Mouse (Mus musculus): ENCODE results near the gene Spag9. TPM values are rescaled to one million over a fixed set of nuclear protein-coding genes. Genes with fewer than 3 reads are reported as not detected.
A peak's percentile ranks its signal among the peaks of the same experiment; 100 is the strongest.

The Spag9 gene
- polyA plus RNA-seq, 1 experiment, result 0.17 TPM

GRCm38 (mm10) chr11:94140540-94140939 lies 144.6 kb downstream of the Spag9 start:
- Histone ChIP-seq H3K27me3 (ENCODE audit: control insufficient read depth) (no peaks in the 10 kb centered on the region), H3K9me3 (ENCODE audit: control insufficient read depth, low read length) (no peaks in the 10 kb centered on the region)
- TF ChIP-seq TAL1 (IDR thresholded peaks at IDR 0.05; ENCODE audit: low read length), result no peak

GRCm38 (mm10) chr11:94141564-94141963 lies 145.7 kb downstream of the Spag9 start:
- Histone ChIP-seq H3K27me3 (ENCODE audit: control insufficient read depth) (peaks cover 4% of the 10 kb centered on the region), H3K36me3 (ENCODE audit: control insufficient read depth) (no peaks in the 10 kb centered on the region), H3K4me1 (ENCODE audit: control insufficient read depth) (no peaks in the 10 kb centered on the region; the same call in 1 of the 2 replicates), H3K9me3 (ENCODE audit: control insufficient read depth, low read length) (no peaks in the 10 kb centered on the region), H3K4me3 (replicated peaks) (no peak overlapping the region)
- TF ChIP-seq TAL1 (IDR thresholded peaks at IDR 0.05; ENCODE audit: low read length) (no peak), GATA1 (IDR thresholded peaks at IDR 0.05; ENCODE audit: low read length) (no peak)

More at GRCm38 (mm10) chr11:94140540-94140939, 144.6 kb downstream of the Spag9 start:
- Histone ChIP-seq H3K4me3 (replicated peaks) (no peak overlapping the region), H3K4me1 (ENCODE audit: control insufficient read depth) (no peaks in the 10 kb centered on the region; the same call in 1 of the 2 replicates), H3K36me3 (ENCODE audit: control insufficient read depth) (no peaks in the 10 kb centered on the region)

- no peaks in the 10 kb centered on the region for H3K9me3 ChIP-seq (ENCODE audit: control insufficient read depth, low read length)
- H3K4me1 ChIP-seq (ENCODE audit: control insufficient read depth), result no peaks in the 10 kb centered on the region
- no peaks in the 10 kb centered on the region for H3K36me3 ChIP-seq (ENCODE audit: control insufficient read depth)
- TF ChIP-seq GATA1 (IDR thresholded peaks at IDR 0.05; ENCODE audit: low read length) (no peak), TAL1 (IDR thresholded peaks at IDR 0.05; ENCODE audit: low read length) (no peak)
- H3K27me3 ChIP-seq (ENCODE audit: control insufficient read depth), result peaks cover 21% of the 10 kb centered on the region
- H3K4me3 ChIP-seq (replicated peaks), result no peak overlapping the region
Measured at GRCm38 (mm10) chr11:94143336-94143735, 147.4 kb downstream of the Spag9 start.

GRCm38 (mm10) chr11:94144771-94145539 lies 149.1 kb downstream of the Spag9 start:
- Histone ChIP-seq H3K27me3 (ENCODE audit: control insufficient read depth) (peaks cover 37% of the 10 kb centered on the region), H3K4me3 (replicated peaks) (no peak overlapping the region)

GRCm38 (mm10) chr11:94146049-94146605 lies 150.2 kb downstream of the Spag9 start:
- no peak overlapping the region for H3K4me3 ChIP-seq (replicated peaks)
- TF ChIP-seq TAL1 (IDR thresholded peaks at IDR 0.05; ENCODE audit: low read length) (no peak), GATA1 (IDR thresholded peaks at IDR 0.05; ENCODE audit: low read length) (no peak)
- H3K4me1 ChIP-seq (ENCODE audit: control insufficient read depth), result peaks cover 2% of the 10 kb centered on the region; the same call in 1 of the 2 replicates
- H3K9me3 ChIP-seq (ENCODE audit: control insufficient read depth, low read length), result no peaks in the 10 kb centered on the region
- peaks cover 48% of the 10 kb centered on the region for H3K27me3 ChIP-seq (ENCODE audit: control insufficient read depth)
- no peaks in the 10 kb centered on the region for H3K36me3 ChIP-seq (ENCODE audit: control insufficient read depth)

More at GRCm38 (mm10) chr11:94144771-94145539, 149.1 kb downstream of the Spag9 start:
- peaks cover 2% of the 10 kb centered on the region; the same call in 1 of the 2 replicates for H3K4me1 ChIP-seq (ENCODE audit: control insufficient read depth)
- TF ChIP-seq TAL1 (IDR thresholded peaks at IDR 0.05; ENCODE audit: low read length), result no peak
- TF ChIP-seq GATA1 (IDR thresholded peaks at IDR 0.05; ENCODE audit: low read length), result no peak
- H3K9me3 ChIP-seq (ENCODE audit: control insufficient read depth, low read length), result no peaks in the 10 kb centered on the region
- no peaks in the 10 kb centered on the region for H3K36me3 ChIP-seq (ENCODE audit: control insufficient read depth)

GRCm38 (mm10) chr11:94146733-94147485 lies 151.0 kb downstream of the Spag9 start:
- TF ChIP-seq GATA1 (IDR thresholded peaks at IDR 0.05; ENCODE audit: low read length) (no peak), TAL1 (IDR thresholded peaks at IDR 0.05; ENCODE audit: low read length) (no peak)

GRCm38 (mm10) chr11:94148105-94148696 lies 152.3 kb downstream of the Spag9 start:
- H3K27me3 ChIP-seq (ENCODE audit: control insufficient read depth), result peaks cover 49% of the 10 kb centered on the region
- TF ChIP-seq TAL1 (IDR thresholded peaks at IDR 0.05; ENCODE audit: low read length) (no peak), GATA1 (IDR thresholded peaks at IDR 0.05; ENCODE audit: low read length) (no peak)

More at GRCm38 (mm10) chr11:94146733-94147485, 151.0 kb downstream of the Spag9 start:
- H3K36me3 ChIP-seq (ENCODE audit: control insufficient read depth), result no peaks in the 10 kb centered on the region
- peaks cover 2% of the 10 kb centered on the region; the same call in 1 of the 2 replicates for H3K4me1 ChIP-seq (ENCODE audit: control insufficient read depth)
- peaks cover 49% of the 10 kb centered on the region for H3K27me3 ChIP-seq (ENCODE audit: control insufficient read depth)
- H3K4me3 ChIP-seq (replicated peaks), result no peak overlapping the region
- no peaks in the 10 kb centered on the region for H3K9me3 ChIP-seq (ENCODE audit: control insufficient read depth, low read length)

GRCm38 (mm10) chr11:94148931-94149491 lies 153.1 kb downstream of the Spag9 start:
- no peaks in the 10 kb centered on the region for H3K36me3 ChIP-seq (ENCODE audit: control insufficient read depth)
- H3K9me3 ChIP-seq (ENCODE audit: control insufficient read depth, low read length), result no peaks in the 10 kb centered on the region
- TF ChIP-seq GATA1 (IDR thresholded peaks at IDR 0.05; ENCODE audit: low read length) (no peak), TAL1 (IDR thresholded peaks at IDR 0.05; ENCODE audit: low read length) (no peak)
- H3K27me3 ChIP-seq (ENCODE audit: control insufficient read depth), result peaks cover 49% of the 10 kb centered on the region
- peaks cover 2% of the 10 kb centered on the region; the same call in 1 of the 2 replicates for H3K4me1 ChIP-seq (ENCODE audit: control insufficient read depth)
- H3K4me3 ChIP-seq (replicated peaks), result peak overlapping the region; percentile 22

More at GRCm38 (mm10) chr11:94148105-94148696, 152.3 kb downstream of the Spag9 start:
- Histone ChIP-seq H3K9me3 (ENCODE audit: control insufficient read depth, low read length) (no peaks in the 10 kb centered on the region), H3K4me3 (replicated peaks) (no peak overlapping the region), H3K4me1 (ENCODE audit: control insufficient read depth) (peaks cover 2% of the 10 kb centered on the region; the same call in 1 of the 2 replicates), H3K36me3 (ENCODE audit: control insufficient read depth) (no peaks in the 10 kb centered on the region)

Data from erythroblast, embryonic 14.5 days (primary cell).